Mouse (Mus musculus): ENCODE data around the gene Tnfrsf1a.
"Not testable (repeated sequence)": the region's sequence is repeated elsewhere in the genome, so short reads cannot be mapped to it uniquely, and the experiment has no call there.

Gene Tnfrsf1a

GRCm38 (mm10) chr6:125348721-125349574, at the start of gene Tnfrsf1a:
Gene Tnfrsf1a, plus strand, starts transcription at chr6:125349362.
- DNase-seq (ENCODE audit: low read depth, low spot score): no peak

GRCm38 (mm10) chr6:125300982-125301381, 48.2 kb upstream of the Tnfrsf1a start:
- no peak for DNase-seq (ENCODE audit: low read depth, low spot score)

GRCm38 (mm10) chr6:125302231-125302982, 46.8 kb upstream of the Tnfrsf1a start:
- no peak for DNase-seq (ENCODE audit: low read depth, low spot score)

- no peak for DNase-seq (ENCODE audit: low read depth, low spot score)
Measured at GRCm38 (mm10) chr6:125303242-125303641, 45.9 kb upstream of the Tnfrsf1a start.

GRCm38 (mm10) chr6:125304408-125304807, 44.8 kb upstream of the Tnfrsf1a start:
- DNase-seq (ENCODE audit: low read depth, low spot score): not testable (repeated sequence)

GRCm38 (mm10) chr6:125305465-125305864, 43.7 kb upstream of the Tnfrsf1a start:
- no peak for DNase-seq (ENCODE audit: low read depth, low spot score)

- DNase-seq (ENCODE audit: low read depth, low spot score): no peak
Measured at GRCm38 (mm10) chr6:125307091-125307490, 42.1 kb upstream of the Tnfrsf1a start.

- DNase-seq (ENCODE audit: low read depth, low spot score): no peak
Measured at GRCm38 (mm10) chr6:125308921-125309320, 40.2 kb upstream of the Tnfrsf1a start.

- no peak for DNase-seq (ENCODE audit: low read depth, low spot score)
Measured at GRCm38 (mm10) chr6:125309406-125309805, 39.8 kb upstream of the Tnfrsf1a start.

GRCm38 (mm10) chr6:125312171-125312570, 37.0 kb upstream of the Tnfrsf1a start:
- DNase-seq (ENCODE audit: low read depth, low spot score): no peak

GRCm38 (mm10) chr6:125312581-125313355, 36.4 kb upstream of the Tnfrsf1a start:
- no peak for DNase-seq (ENCODE audit: low read depth, low spot score)

- peak; percentile 41 for DNase-seq (ENCODE audit: low read depth, low spot score)
Measured at GRCm38 (mm10) chr6:125313546-125314230, 35.5 kb upstream of the Tnfrsf1a start, which contains the start of gene Ltbr. Gene Ltbr, minus strand, starts transcription at chr6:125313885.

- no peak for DNase-seq (ENCODE audit: low read depth, low spot score)
Measured at GRCm38 (mm10) chr6:125314231-125314563, 35.0 kb upstream of the Tnfrsf1a start.

- DNase-seq (ENCODE audit: low read depth, low spot score): no peak
Measured at GRCm38 (mm10) chr6:125314746-125315145, 34.4 kb upstream of the Tnfrsf1a start.

GRCm38 (mm10) chr6:125317077-125317476, 32.1 kb upstream of the Tnfrsf1a start:
- no peak for DNase-seq (ENCODE audit: low read depth, low spot score)

GRCm38 (mm10) chr6:125318981-125319918, 29.9 kb upstream of the Tnfrsf1a start:
- no peak for DNase-seq (ENCODE audit: low read depth, low spot score)

GRCm38 (mm10) chr6:125319919-125320296, 29.3 kb upstream of the Tnfrsf1a start:
- DNase-seq (ENCODE audit: low read depth, low spot score): no peak

- DNase-seq (ENCODE audit: low read depth, low spot score): no peak
Measured at GRCm38 (mm10) chr6:125320323-125320722, 28.8 kb upstream of the Tnfrsf1a start, which contains the start of gene Scnn1a. Gene Scnn1a, plus strand, starts transcription at chr6:125320659.

- DNase-seq (ENCODE audit: low read depth, low spot score): no peak
Measured at GRCm38 (mm10) chr6:125321114-125321855, 27.9 kb upstream of the Tnfrsf1a start.
